Mouse (Mus musculus): ENCODE measurements around the gene Mesp2. TPM values are rescaled to one million over a fixed set of nuclear protein-coding genes. Genes with fewer than 3 reads are reported as not detected.

The Mesp2 gene
- total and polyA plus RNA-seq, 3 experiments, result 0.06 to 0.13 TPM; not detected in 1

DNA sequence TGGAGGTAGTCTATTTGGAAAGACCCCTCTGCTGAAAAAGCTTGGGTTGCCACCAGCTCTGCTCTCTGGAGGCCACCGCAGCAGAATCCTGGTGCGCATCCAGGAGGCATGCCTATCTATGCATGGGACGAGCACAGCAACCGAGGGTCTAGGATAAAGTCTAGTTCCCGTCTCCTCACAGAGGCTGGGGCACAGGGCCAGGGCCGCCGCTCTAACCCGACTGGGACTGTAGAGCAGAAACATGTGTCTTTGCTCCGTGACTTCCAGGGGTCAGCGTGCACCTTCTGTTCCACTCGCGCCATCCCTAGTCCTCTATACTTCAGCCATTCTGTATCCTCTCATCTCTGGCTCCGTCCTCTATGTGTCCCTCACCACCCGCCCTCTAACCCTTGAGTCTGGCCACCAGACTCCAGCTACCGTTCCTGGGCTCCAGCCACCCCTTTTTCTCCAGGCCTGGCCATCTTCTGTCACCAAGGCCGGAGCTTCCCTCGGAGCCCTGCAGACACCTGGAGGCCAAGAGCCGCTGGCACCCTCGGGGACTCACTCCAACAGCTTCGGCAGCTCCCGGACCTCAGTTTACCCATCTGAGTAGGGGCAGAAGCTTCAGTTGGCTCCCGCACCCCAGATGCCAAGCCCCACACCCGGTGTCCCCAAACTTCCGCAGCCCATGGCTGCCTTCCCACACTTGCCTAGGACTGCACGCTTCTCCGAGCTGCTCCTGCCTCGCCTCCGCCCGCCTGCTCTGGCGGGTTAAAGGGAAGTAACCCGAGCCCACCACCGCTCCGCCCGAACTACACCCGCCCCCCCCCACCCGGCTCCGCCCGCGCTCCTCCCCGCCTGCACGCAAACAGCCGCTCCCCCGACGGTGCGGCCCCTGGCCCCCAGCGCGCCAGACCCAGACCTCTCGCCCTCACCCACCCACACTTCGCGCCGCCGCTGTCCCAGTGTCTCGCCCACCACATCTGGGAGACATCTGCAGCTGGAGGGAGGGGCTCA is 37.2 kb downstream of the Mesp2 start:
- Histone ChIP-seq H3K9ac (ENCODE audit: low read depth, low read length) (peak overlapping the region; percentile 68), H3K4me1 (ENCODE audit: control insufficient read depth, insufficient read depth, low read length) (no peaks in the 10 kb centered on the region; the same call in 1 of the 2 replicates), H3K79me2 (replicated peaks; ENCODE audit: control insufficient read depth, insufficient read depth, low read length) (no peaks in the 10 kb centered on the region), H3K36me3 (ENCODE audit: control insufficient read depth, insufficient read depth, low read length) (no peaks in the 10 kb centered on the region), H3K4me3 (peak overlapping the region; percentile 46), H3K27me3 (ENCODE audit: control insufficient read depth, insufficient read depth, low read length) (no peaks in the 10 kb centered on the region), H3K27ac (peak overlapping the region; percentile 65)
- 12% methylated on average over 52 of the region's 53 CpGs for WGBS
- peak; percentile 51 to 65 for DNase-seq
- intact Hi-C loops (cut with DNase I), result no loop called here
- TF ChIP-seq CTCF (IDR thresholded peaks at IDR 0.05) (no peak), POLR2A (IDR thresholded peaks at IDR 0.05; ENCODE audit: insufficient read depth, low read depth, low read length) (peak; percentile 73; the same call in 1 of the 2 replicates)

DNA sequence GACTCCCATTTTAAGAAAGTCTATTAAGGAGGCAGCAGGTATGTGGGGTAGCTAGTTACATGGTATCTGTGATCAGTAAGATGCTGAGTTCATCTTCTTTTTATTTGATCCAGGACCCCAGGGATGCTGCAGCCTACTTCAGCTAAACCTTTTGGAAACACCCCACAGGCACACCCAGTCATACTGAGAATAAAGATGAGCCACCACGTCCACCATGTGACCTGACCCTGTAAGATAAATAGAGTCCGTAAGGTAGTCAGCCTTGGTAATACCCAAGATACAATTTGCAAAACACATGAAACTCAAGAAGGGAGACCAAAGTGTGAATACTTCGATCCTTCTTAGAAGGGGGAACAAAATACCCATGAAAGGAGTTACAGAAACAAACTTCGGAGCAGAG is 45.8 kb downstream of the Mesp2 start:
- H3K79me2 ChIP-seq (replicated peaks; ENCODE audit: control insufficient read depth, insufficient read depth, low read length), result no peaks in the 10 kb centered on the region
- H3K27me3 ChIP-seq (ENCODE audit: control insufficient read depth, insufficient read depth, low read length), result peaks cover 3% of the 10 kb centered on the region; the same call in 1 of the 2 replicates
- no peaks in the 10 kb centered on the region for H3K36me3 ChIP-seq (ENCODE audit: control insufficient read depth, insufficient read depth, low read length)
- no peak overlapping the region for H3K9ac ChIP-seq (ENCODE audit: low read depth, low read length)
- intact Hi-C loops (cut with DNase I), result no loop called here
- 92% methylated on average over 4 of the region's 4 CpGs for WGBS
- no peak overlapping the region for H3K4me3 ChIP-seq
- H3K27ac ChIP-seq, result no peak overlapping the region
- H3K4me1 ChIP-seq (ENCODE audit: control insufficient read depth, insufficient read depth, low read length), result peaks cover 1% of the 10 kb centered on the region
- TF ChIP-seq CTCF (IDR thresholded peaks at IDR 0.05), result no peak
- TF ChIP-seq EP300 (IDR thresholded peaks at IDR 0.05; ENCODE audit: insufficient read depth, low read depth, low read length), result no peak
- no peak for TF ChIP-seq POLR2A (IDR thresholded peaks at IDR 0.05; ENCODE audit: insufficient read depth, low read depth, low read length)
- DNase-seq, result no peak

DNA sequence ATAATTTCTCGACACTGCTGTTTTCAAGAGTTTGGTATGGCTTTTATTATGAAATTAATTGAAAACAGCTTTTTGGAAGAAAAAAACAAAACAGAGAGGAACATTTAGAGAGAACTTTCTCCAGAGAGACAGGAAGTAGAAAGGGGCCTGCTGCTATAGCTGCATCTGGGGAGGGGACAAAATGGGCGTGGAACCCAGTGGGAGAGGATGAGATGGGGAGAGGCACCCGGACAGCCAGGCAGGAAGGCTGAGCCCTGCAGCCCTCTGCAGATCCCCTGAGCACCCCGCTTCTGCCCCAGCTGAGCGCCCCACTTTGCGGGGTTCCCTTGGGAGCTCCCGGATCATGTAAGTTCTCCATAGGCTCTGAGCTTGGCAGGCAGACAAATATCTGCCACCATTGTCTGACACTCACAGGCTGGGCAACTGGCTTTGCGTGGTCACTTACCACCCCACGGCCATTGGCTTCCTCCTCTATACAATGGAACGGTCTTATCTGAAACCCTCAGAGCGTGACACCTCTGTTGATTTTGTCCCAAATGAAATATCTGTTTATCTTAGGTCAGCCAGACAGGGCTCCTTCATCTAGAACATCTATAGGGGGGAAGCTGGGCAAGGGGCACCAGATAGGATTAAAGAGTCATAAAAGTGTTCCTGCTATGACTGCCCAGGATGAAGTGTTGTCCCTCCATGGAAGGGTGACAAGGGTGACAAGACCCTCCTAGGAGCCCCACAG is 47.8 kb downstream of the Mesp2 start:
- Histone ChIP-seq H3K4me1 (ENCODE audit: control insufficient read depth, insufficient read depth, low read length) (peaks cover 1% of the 10 kb centered on the region), H3K36me3 (ENCODE audit: control insufficient read depth, insufficient read depth, low read length) (no peaks in the 10 kb centered on the region), H3K79me2 (replicated peaks; ENCODE audit: control insufficient read depth, insufficient read depth, low read length) (no peaks in the 10 kb centered on the region), H3K27ac (peak overlapping the region; percentile 38), H3K9ac (ENCODE audit: low read depth, low read length) (no peak overlapping the region), H3K27me3 (ENCODE audit: control insufficient read depth, insufficient read depth, low read length) (peaks cover 3% of the 10 kb centered on the region; the same call in 1 of the 2 replicates), H3K4me3 (no peak overlapping the region)
- TF ChIP-seq POLR2A (IDR thresholded peaks at IDR 0.05; ENCODE audit: insufficient read depth, low read depth, low read length) (no peak), EP300 (IDR thresholded peaks at IDR 0.05; ENCODE audit: insufficient read depth, low read depth, low read length) (no peak), CTCF (IDR thresholded peaks at IDR 0.05) (no peak)
- DNase-seq, result peak; percentile 32 to 47
- WGBS, result 45% methylated on average over 11 of the region's 11 CpGs
- intact Hi-C loops (cut with DNase I), result no loop called here

GRCm38 (mm10) chr7:79858956-79859630 is 48.6 kb downstream of the Mesp2 start:
- no peak overlapping the region for H3K9ac ChIP-seq (ENCODE audit: low read depth, low read length)
- no peak for TF ChIP-seq CTCF (IDR thresholded peaks at IDR 0.05)
- no peak for TF ChIP-seq EP300 (IDR thresholded peaks at IDR 0.05; ENCODE audit: insufficient read depth, low read depth, low read length)
- TF ChIP-seq POLR2A (IDR thresholded peaks at IDR 0.05; ENCODE audit: insufficient read depth, low read depth, low read length), result no peak
- H3K4me1 ChIP-seq (ENCODE audit: control insufficient read depth, insufficient read depth, low read length), result peaks cover 1% of the 10 kb centered on the region
- 51% methylated on average over 9 of the region's 9 CpGs for WGBS
- H3K36me3 ChIP-seq (ENCODE audit: control insufficient read depth, insufficient read depth, low read length), result no peaks in the 10 kb centered on the region
- H3K27me3 ChIP-seq (ENCODE audit: control insufficient read depth, insufficient read depth, low read length), result peaks cover 3% of the 10 kb centered on the region; the same call in 1 of the 2 replicates
- no peak overlapping the region for H3K27ac ChIP-seq
- intact Hi-C loops (cut with DNase I), result no loop called here
- peak in 1 of 2 experiments; percentile 37 for DNase-seq
- no peak overlapping the region for H3K4me3 ChIP-seq
- no peaks in the 10 kb centered on the region for H3K79me2 ChIP-seq (replicated peaks; ENCODE audit: control insufficient read depth, insufficient read depth, low read length)

GRCm38 (mm10) chr7:79860811-79861210 is 50.3 kb downstream of the Mesp2 start, which contains the start of gene Anpep:
Gene Anpep (minus strand): TSS chr7:79861059.
- intact Hi-C loops (cut with DNase I), result no loop called here
- 64% methylated on average over 9 of the region's 9 CpGs for WGBS

More at GRCm38 (mm10) chr7:79860811-79861210, 50.3 kb downstream of the Mesp2 start, which contains the start of gene Anpep:
- TF ChIP-seq CTCF (IDR thresholded peaks at IDR 0.05) (no peak), POLR2A (IDR thresholded peaks at IDR 0.05; ENCODE audit: insufficient read depth, low read depth, low read length) (no peak), EP300 (IDR thresholded peaks at IDR 0.05; ENCODE audit: insufficient read depth, low read depth, low read length) (no peak)
- no peak for DNase-seq
- no peak within 1 kb of the TSS for H3K4me3 ChIP-seq
- no peak within 1 kb of the TSS for H3K27ac ChIP-seq
- H3K36me3 ChIP-seq (ENCODE audit: control insufficient read depth, insufficient read depth, low read length), result no peaks in the 10 kb centered on the region
- peaks cover 1% of the 10 kb centered on the region for H3K4me1 ChIP-seq (ENCODE audit: control insufficient read depth, insufficient read depth, low read length)
- peaks cover 3% of the 10 kb centered on the region; the same call in 1 of the 2 replicates for H3K27me3 ChIP-seq (ENCODE audit: control insufficient read depth, insufficient read depth, low read length)
- no peak within 1 kb of the TSS for H3K9ac ChIP-seq (ENCODE audit: low read depth, low read length)
- no peaks in the 10 kb centered on the region for H3K79me2 ChIP-seq (replicated peaks; ENCODE audit: control insufficient read depth, insufficient read depth, low read length)
